Mouse (Mus musculus): ENCODE data around the gene Nfe2.

The Nfe2 gene

GRCm38 (mm10) chr15:103257790-103258728 lies at the start of gene Nfe2:
Gene Nfe2, minus strand, starts transcription at chr15:103258403.
- Histone ChIP-seq H3K27me3 (ENCODE audit: insufficient read depth, low read length) (peaks cover 22% of the 10 kb centered on the region), H3K36me3 (ENCODE audit: insufficient read depth, low read length) (no peaks in the 10 kb centered on the region), H3K4me3 (replicated peaks; ENCODE audit: low read length) (peak within 1 kb of the TSS; percentile 71), H3K4me1 (replicated peaks; ENCODE audit: low read depth, low read length) (peaks cover 41% of the 10 kb centered on the region), H3K9me3 (ENCODE audit: low read length) (no peaks in the 10 kb centered on the region)
- TF ChIP-seq NANOG (IDR thresholded peaks at IDR 0.05; ENCODE audit: borderline replicate concordance, low read length): no peak
- no peak for TF ChIP-seq CTCF (conservative IDR thresholded peaks at IDR 0.05; ENCODE audit: low read length)
- TF ChIP-seq POU5F1 (IDR thresholded peaks at IDR 0.05; ENCODE audit: borderline replicate concordance, low read length): no peak

DNA sequence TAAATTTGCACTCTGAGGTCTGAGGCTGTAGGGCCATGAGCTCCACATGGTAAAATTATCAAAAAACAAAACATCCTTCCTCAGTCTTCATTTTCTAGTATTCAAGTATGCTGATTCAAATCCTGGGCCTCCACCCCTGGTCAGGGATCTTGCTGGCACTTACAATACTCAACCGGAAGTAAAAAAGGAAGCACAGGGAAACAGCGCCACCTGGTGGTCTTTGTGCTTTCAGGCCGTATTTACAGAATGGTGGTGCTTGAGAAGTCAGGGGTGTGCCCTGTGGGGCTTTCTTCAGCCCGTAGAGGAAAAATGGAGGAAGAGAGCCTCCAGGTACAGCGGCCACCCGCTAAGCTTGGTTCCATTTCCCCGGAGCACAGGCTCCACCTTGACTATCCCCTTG lies 48.9 kb upstream of the Nfe2 start:
- H3K9me3 ChIP-seq (ENCODE audit: low read length): no peaks in the 10 kb centered on the region
- peaks cover 64% of the 10 kb centered on the region for H3K4me1 ChIP-seq (replicated peaks; ENCODE audit: low read depth, low read length)
- no peak for TF ChIP-seq POU5F1 (IDR thresholded peaks at IDR 0.05; ENCODE audit: borderline replicate concordance, low read length)
- TF ChIP-seq CTCF (conservative IDR thresholded peaks at IDR 0.05; ENCODE audit: low read length): peak; percentile 91
- no peak for TF ChIP-seq NANOG (IDR thresholded peaks at IDR 0.05; ENCODE audit: borderline replicate concordance, low read length)
- no peak overlapping the region for H3K4me3 ChIP-seq (replicated peaks; ENCODE audit: low read length)
- H3K36me3 ChIP-seq (ENCODE audit: insufficient read depth, low read length): no peaks in the 10 kb centered on the region
- peaks cover 72% of the 10 kb centered on the region for H3K27me3 ChIP-seq (ENCODE audit: insufficient read depth, low read length)

DNA sequence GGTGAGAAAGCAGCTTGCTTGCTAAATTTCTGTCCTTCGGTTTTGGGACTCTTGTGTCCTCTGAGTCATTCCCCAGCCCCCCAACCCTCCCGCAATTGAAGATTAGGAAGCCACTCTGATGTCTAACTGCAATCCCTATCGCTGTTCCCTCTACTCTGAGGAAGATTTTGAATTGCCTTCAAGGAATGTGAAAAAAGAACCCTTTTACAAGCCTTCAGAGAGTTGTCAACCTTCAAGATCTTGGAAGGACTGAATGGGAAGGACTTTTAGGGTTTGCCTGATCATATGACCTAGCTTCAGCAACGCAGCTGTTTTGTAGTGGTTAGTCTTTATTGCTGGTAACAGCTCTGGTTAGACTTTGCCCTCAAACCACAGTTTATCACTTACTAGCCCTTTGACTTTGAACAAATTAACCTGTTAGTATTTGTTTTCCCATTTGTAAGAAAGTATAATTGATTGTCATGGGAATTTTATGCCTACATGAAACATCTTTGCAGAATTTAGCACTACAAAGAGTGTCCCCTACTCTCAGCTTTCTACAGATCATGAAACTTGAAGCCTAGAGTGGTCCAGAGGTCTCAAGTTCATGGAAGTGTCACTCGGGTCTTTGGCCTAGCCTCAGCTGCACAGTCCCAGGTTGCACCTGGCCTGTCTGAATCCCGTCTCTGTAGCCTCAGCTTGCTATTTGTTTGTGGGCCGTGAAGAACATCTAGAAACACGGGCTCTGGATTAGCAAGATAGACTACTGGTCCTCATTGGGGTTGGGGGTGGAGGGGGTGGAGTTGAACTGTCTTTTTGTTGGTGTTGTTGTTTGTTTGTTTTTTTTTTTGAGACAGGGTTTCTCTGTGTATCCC lies 47.8 kb upstream of the Nfe2 start:
- Histone ChIP-seq H3K9me3 (ENCODE audit: low read length) (no peaks in the 10 kb centered on the region), H3K4me1 (replicated peaks; ENCODE audit: low read depth, low read length) (peaks cover 74% of the 10 kb centered on the region), H3K36me3 (ENCODE audit: insufficient read depth, low read length) (peaks cover 2% of the 10 kb centered on the region; the same call in 1 of the 2 replicates), H3K4me3 (replicated peaks; ENCODE audit: low read length) (peak overlapping the region; percentile 79), H3K27me3 (ENCODE audit: insufficient read depth, low read length) (peaks cover 76% of the 10 kb centered on the region)
- TF ChIP-seq CTCF (conservative IDR thresholded peaks at IDR 0.05; ENCODE audit: low read length) (no peak), POU5F1 (IDR thresholded peaks at IDR 0.05; ENCODE audit: borderline replicate concordance, low read length) (no peak), NANOG (IDR thresholded peaks at IDR 0.05; ENCODE audit: borderline replicate concordance, low read length) (no peak)

GRCm38 (mm10) chr15:103305070-103305678 lies 47.0 kb upstream of the Nfe2 start:
- Histone ChIP-seq H3K4me3 (replicated peaks; ENCODE audit: low read length) (peak overlapping the region; percentile 79), H3K36me3 (ENCODE audit: insufficient read depth, low read length) (peaks cover 3% of the 10 kb centered on the region; the same call in 1 of the 2 replicates), H3K4me1 (replicated peaks; ENCODE audit: low read depth, low read length) (peaks cover 82% of the 10 kb centered on the region), H3K9me3 (ENCODE audit: low read length) (no peaks in the 10 kb centered on the region), H3K27me3 (ENCODE audit: insufficient read depth, low read length) (peaks cover 74% of the 10 kb centered on the region)
- TF ChIP-seq NANOG (IDR thresholded peaks at IDR 0.05; ENCODE audit: borderline replicate concordance, low read length) (peak; percentile 84), CTCF (conservative IDR thresholded peaks at IDR 0.05; ENCODE audit: low read length) (no peak), POU5F1 (IDR thresholded peaks at IDR 0.05; ENCODE audit: borderline replicate concordance, low read length) (no peak)

DNA sequence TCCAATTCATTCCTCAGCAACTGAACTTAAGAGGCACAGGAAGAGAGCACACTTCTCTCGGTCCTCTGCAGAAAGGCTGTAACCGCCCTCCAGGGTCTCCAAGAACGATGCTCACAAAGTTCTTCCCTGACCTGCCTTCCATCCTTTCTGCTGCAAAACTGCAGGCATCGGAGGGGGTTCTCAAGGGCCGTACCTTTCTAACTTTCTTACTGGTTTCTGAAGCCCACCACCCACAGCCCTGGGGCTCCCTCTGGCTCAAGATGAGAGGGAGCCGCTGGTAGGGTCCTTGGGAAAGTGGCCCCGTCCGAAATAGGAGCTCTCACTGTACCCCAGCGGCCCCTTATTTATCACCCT lies 46.4 kb upstream of the Nfe2 start:
- H3K27me3 ChIP-seq (ENCODE audit: insufficient read depth, low read length): peaks cover 68% of the 10 kb centered on the region
- H3K4me3 ChIP-seq (replicated peaks; ENCODE audit: low read length): peak overlapping the region; percentile 79
- peaks cover 5% of the 10 kb centered on the region; the same call in 1 of the 2 replicates for H3K36me3 ChIP-seq (ENCODE audit: insufficient read depth, low read length)
- peaks cover 88% of the 10 kb centered on the region for H3K4me1 ChIP-seq (replicated peaks; ENCODE audit: low read depth, low read length)
- no peaks in the 10 kb centered on the region for H3K9me3 ChIP-seq (ENCODE audit: low read length)
- TF ChIP-seq POU5F1 (IDR thresholded peaks at IDR 0.05; ENCODE audit: borderline replicate concordance, low read length) (no peak), CTCF (conservative IDR thresholded peaks at IDR 0.05; ENCODE audit: low read length) (no peak), NANOG (IDR thresholded peaks at IDR 0.05; ENCODE audit: borderline replicate concordance, low read length) (no peak)

DNA sequence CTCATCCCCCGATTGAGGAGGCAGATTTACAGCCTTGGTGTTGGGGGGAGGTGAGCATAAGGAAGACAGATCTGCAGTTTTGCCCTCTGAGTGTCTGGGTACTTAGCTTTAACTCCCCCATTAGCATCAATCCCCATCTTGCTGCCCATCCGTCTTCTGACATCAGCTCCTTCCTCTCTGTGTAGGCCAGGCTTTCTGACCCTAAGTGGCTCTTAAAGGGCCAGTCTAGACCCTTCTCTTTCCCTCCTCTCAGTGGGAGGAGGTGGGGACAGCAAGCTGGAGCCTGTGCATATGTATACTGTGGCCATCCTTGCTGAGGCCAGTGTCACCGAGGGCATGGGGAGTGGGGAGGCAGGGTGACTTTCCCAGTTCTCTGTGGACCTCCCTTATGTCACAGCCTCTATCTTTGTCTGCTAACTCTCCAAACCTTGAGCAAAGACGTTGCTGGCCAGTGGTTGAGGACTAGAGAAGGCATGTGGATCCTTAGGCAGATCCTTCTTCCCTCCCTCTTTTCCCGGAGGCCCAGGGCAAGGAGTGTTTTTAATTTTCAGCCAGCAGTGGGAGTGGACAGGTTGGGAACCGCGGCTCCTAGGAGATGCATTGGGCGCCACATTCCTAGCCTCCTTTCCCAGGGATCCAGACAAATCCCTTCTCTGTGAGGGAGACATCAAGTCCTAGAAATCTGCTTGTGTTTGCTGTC lies 45.9 kb upstream of the Nfe2 start:
- Histone ChIP-seq H3K4me3 (replicated peaks; ENCODE audit: low read length) (peak overlapping the region; percentile 79), H3K27me3 (ENCODE audit: insufficient read depth, low read length) (peaks cover 63% of the 10 kb centered on the region), H3K36me3 (ENCODE audit: insufficient read depth, low read length) (peaks cover 10% of the 10 kb centered on the region), H3K9me3 (ENCODE audit: low read length) (no peaks in the 10 kb centered on the region), H3K4me1 (replicated peaks; ENCODE audit: low read depth, low read length) (peaks cover 89% of the 10 kb centered on the region)
- TF ChIP-seq NANOG (IDR thresholded peaks at IDR 0.05; ENCODE audit: borderline replicate concordance, low read length) (no peak), POU5F1 (IDR thresholded peaks at IDR 0.05; ENCODE audit: borderline replicate concordance, low read length) (no peak), CTCF (conservative IDR thresholded peaks at IDR 0.05; ENCODE audit: low read length) (no peak)

DNA sequence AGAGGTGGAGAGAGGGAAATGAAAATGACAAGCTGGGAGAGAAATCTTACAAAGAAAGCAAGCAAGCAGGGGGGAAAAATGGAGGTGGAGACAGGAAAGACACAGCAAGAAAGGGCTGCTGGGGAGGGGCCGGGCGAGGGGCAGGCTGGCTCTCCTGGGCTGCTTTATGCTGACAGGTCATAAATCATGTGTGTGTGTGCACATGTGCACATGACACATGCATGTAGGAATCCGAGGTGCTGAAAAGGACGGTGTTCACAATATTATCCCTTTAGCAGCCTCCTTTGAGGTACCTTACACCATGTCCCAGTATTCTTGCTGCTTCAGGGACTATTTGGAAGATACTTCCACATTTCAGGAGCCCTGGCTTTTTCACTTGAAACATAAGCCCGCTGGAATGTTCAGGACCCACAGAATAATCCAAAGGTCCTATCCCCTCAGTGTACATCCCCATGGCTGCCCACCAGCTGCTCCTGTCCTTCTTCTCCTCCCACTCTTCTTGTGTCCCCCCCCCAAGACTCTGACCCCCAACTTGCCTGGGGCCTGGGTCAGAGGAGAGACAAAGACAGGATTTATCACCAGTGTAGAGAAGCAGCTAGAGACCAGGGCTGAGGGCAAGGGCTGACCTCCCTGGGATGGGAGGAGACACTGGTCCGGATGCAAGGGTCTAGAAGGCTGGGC lies 44.3 kb upstream of the Nfe2 start:
- Histone ChIP-seq H3K27me3 (ENCODE audit: insufficient read depth, low read length) (peaks cover 47% of the 10 kb centered on the region), H3K9me3 (ENCODE audit: low read length) (no peaks in the 10 kb centered on the region), H3K36me3 (ENCODE audit: insufficient read depth, low read length) (peaks cover 26% of the 10 kb centered on the region), H3K4me3 (replicated peaks; ENCODE audit: low read length) (no peak overlapping the region), H3K4me1 (replicated peaks; ENCODE audit: low read depth, low read length) (peaks cover 89% of the 10 kb centered on the region)
- no peak for TF ChIP-seq POU5F1 (IDR thresholded peaks at IDR 0.05; ENCODE audit: borderline replicate concordance, low read length)
- TF ChIP-seq CTCF (conservative IDR thresholded peaks at IDR 0.05; ENCODE audit: low read length): no peak
- no peak for TF ChIP-seq NANOG (IDR thresholded peaks at IDR 0.05; ENCODE audit: borderline replicate concordance, low read length)
